Mouse (Mus musculus): ENCODE results near the gene Vmn1r196.
"Not testable (repeated sequence)": the region's sequence is repeated elsewhere in the genome, so short reads cannot be mapped to it uniquely, and the experiment has no call there.

The Vmn1r196 gene

GRCm38 (mm10) chr13:22289620-22290019, at the start of gene Vmn1r196:
Gene Vmn1r196, plus strand, starts transcription at chr13:22289920.
- no peak for DNase-seq (ENCODE audit: low spot score in 2 of 2)

- DNase-seq (ENCODE audit: low spot score in 2 of 2): no peak
Observed at GRCm38 (mm10) chr13:22243915-22244314, 45.8 kb upstream of the Vmn1r196 start, which contains the start of gene Vmn1r194. Gene Vmn1r194, plus strand, starts transcription at chr13:22244215.

GRCm38 (mm10) chr13:22270222-22270621, 19.5 kb upstream of the Vmn1r196 start, which contains the start of gene Vmn1r195:
Gene Vmn1r195, plus strand, starts transcription at chr13:22270522.
- not testable (repeated sequence) for DNase-seq (ENCODE audit: low spot score in 2 of 2)

- no peak for DNase-seq (ENCODE audit: low spot score in 2 of 2)
Observed at GRCm38 (mm10) chr13:22271721-22272120, 18.0 kb upstream of the Vmn1r196 start.

- DNase-seq (ENCODE audit: low spot score in 2 of 2): no peak
Observed at GRCm38 (mm10) chr13:22284578-22284977, 5.1 kb upstream of the Vmn1r196 start.

GRCm38 (mm10) chr13:22308075-22308474, 18.4 kb downstream of the Vmn1r196 start:
- DNase-seq (ENCODE audit: low spot score in 2 of 2): not testable (repeated sequence)

- no peak for DNase-seq (ENCODE audit: low spot score in 2 of 2)
Observed at GRCm38 (mm10) chr13:22315361-22315760, 25.6 kb downstream of the Vmn1r196 start.

GRCm38 (mm10) chr13:22317366-22317765, 27.6 kb downstream of the Vmn1r196 start:
- no peak for DNase-seq (ENCODE audit: low spot score in 2 of 2)

GRCm38 (mm10) chr13:22320091-22320490, 30.4 kb downstream of the Vmn1r196 start:
- DNase-seq (ENCODE audit: low spot score in 2 of 2): no peak

GRCm38 (mm10) chr13:22324289-22324688, 34.6 kb downstream of the Vmn1r196 start, which contains the start of gene Vmn1r197:
Gene Vmn1r197, plus strand, starts transcription at chr13:22324589.
- DNase-seq (ENCODE audit: low spot score in 2 of 2): no peak

GRCm38 (mm10) chr13:22333269-22333668, 43.5 kb downstream of the Vmn1r196 start:
- no peak for DNase-seq (ENCODE audit: low spot score in 2 of 2)

- DNase-seq (ENCODE audit: low spot score in 2 of 2): no peak
Observed at GRCm38 (mm10) chr13:22335565-22335964, 45.8 kb downstream of the Vmn1r196 start.
